Mouse (Mus musculus): ENCODE measurements at regions not wholly inside any gene's neighbourhood (a gene's known extent, or its start where the extent isn't known, plus 50 kb on each side); places are given as distances from the start of the nearest gene placed in this dataset.
A peak's percentile ranks its signal among the peaks of the same experiment; 100 is the strongest.

- no peak overlapping the region for H3K4me2 ChIP-seq (ENCODE audit: low read length)
- no peaks in the 10 kb centered on the region for H3K4me1 ChIP-seq (replicated peaks; ENCODE audit: control insufficient read depth, insufficient read depth, low read length)
- H3K36me3 ChIP-seq (ENCODE audit: control insufficient read depth, insufficient read depth), result no peaks in the 10 kb centered on the region
- no peak for ATAC-seq
- no peaks in the 10 kb centered on the region for H3K9me3 ChIP-seq (ENCODE audit: control insufficient read depth, low read length)
- no peak overlapping the region for H3K9ac ChIP-seq (replicated peaks; ENCODE audit: low read depth, low read length)
- H3K27me3 ChIP-seq (replicated peaks; ENCODE audit: control insufficient read depth, insufficient read depth, low read length), result no peaks in the 10 kb centered on the region
- 94% methylated on average over 1 of the region's 1 CpGs for WGBS
- no peak overlapping the region for H3K27ac ChIP-seq (ENCODE audit: low read length)
- H3K4me3 ChIP-seq (replicated peaks; ENCODE audit: low read length), result no peak overlapping the region
Measured at GRCm38 (mm10) chr10:113440818-113441217, 512.0 kb upstream of the Atxn7l3b start.

DNA sequence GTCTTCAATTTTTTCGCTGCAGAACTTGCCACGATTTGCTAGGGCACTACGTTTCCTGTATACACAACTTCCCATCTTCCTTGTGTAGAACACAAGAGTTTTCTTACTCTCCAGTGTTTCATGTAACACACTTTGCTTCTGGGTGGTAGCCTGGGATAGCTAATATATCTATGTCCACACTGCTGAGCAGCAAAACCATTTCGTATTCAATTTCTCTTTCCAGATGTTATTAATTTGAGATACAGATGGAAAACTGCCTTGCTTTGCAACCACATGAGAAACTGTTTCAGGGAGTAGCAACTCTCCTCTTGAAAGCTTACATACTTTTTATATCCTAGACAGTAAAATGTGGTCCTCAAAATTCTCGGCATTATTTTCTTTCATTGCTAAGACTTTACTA, 502.4 kb upstream of the Atxn7l3b start:
- Histone ChIP-seq H3K4me2 (ENCODE audit: low read length) (no peak overlapping the region), H3K27me3 (replicated peaks; ENCODE audit: control insufficient read depth, insufficient read depth, low read length) (no peaks in the 10 kb centered on the region), H3K4me1 (replicated peaks; ENCODE audit: control insufficient read depth, insufficient read depth, low read length) (no peaks in the 10 kb centered on the region), H3K36me3 (ENCODE audit: control insufficient read depth, insufficient read depth) (no peaks in the 10 kb centered on the region), H3K9me3 (ENCODE audit: control insufficient read depth, low read length) (no peaks in the 10 kb centered on the region), H3K4me3 (replicated peaks; ENCODE audit: low read length) (no peak overlapping the region), H3K27ac (ENCODE audit: low read length) (no peak overlapping the region), H3K9ac (replicated peaks; ENCODE audit: low read depth, low read length) (no peak overlapping the region)
- ATAC-seq, result no peak
- WGBS, result 97% methylated on average over 5 of the region's 5 CpGs

- Histone ChIP-seq H3K9me3 (ENCODE audit: control insufficient read depth, low read length) (no peaks in the 10 kb centered on the region), H3K36me3 (ENCODE audit: control insufficient read depth, insufficient read depth) (no peaks in the 10 kb centered on the region), H3K4me1 (replicated peaks; ENCODE audit: control insufficient read depth, insufficient read depth, low read length) (no peaks in the 10 kb centered on the region), H3K4me3 (replicated peaks; ENCODE audit: low read length) (no peak overlapping the region), H3K4me2 (ENCODE audit: low read length) (no peak overlapping the region), H3K27ac (ENCODE audit: low read length) (no peak overlapping the region), H3K9ac (replicated peaks; ENCODE audit: low read depth, low read length) (no peak overlapping the region), H3K27me3 (replicated peaks; ENCODE audit: control insufficient read depth, insufficient read depth, low read length) (no peaks in the 10 kb centered on the region)
- WGBS, result 71% methylated on average over 2 of the region's 2 CpGs
- ATAC-seq, result peak; percentile 59; the same call in 1 of the 2 replicates
Measured at GRCm38 (mm10) chr10:113411250-113411813, 482.5 kb upstream of the Atxn7l3b start.

- H3K36me3 ChIP-seq (ENCODE audit: control insufficient read depth, insufficient read depth), result no peaks in the 10 kb centered on the region
- no peaks in the 10 kb centered on the region for H3K4me1 ChIP-seq (replicated peaks; ENCODE audit: control insufficient read depth, insufficient read depth, low read length)
- no peak overlapping the region for H3K9ac ChIP-seq (replicated peaks; ENCODE audit: low read depth, low read length)
- H3K9me3 ChIP-seq (ENCODE audit: control insufficient read depth, low read length), result no peaks in the 10 kb centered on the region
- H3K4me3 ChIP-seq (replicated peaks; ENCODE audit: low read length), result no peak overlapping the region
- ATAC-seq, result no peak
- no peak overlapping the region for H3K27ac ChIP-seq (ENCODE audit: low read length)
- no peak overlapping the region for H3K4me2 ChIP-seq (ENCODE audit: low read length)
- no peaks in the 10 kb centered on the region for H3K27me3 ChIP-seq (replicated peaks; ENCODE audit: control insufficient read depth, insufficient read depth, low read length)
- WGBS, result 97% methylated on average over 3 of the region's 3 CpGs
Measured at GRCm38 (mm10) chr10:113390579-113390978, 461.8 kb upstream of the Atxn7l3b start.

- no peaks in the 10 kb centered on the region for H3K4me1 ChIP-seq (replicated peaks; ENCODE audit: control insufficient read depth, insufficient read depth, low read length)
- no peaks in the 10 kb centered on the region for H3K9me3 ChIP-seq (ENCODE audit: control insufficient read depth, low read length)
- no peak overlapping the region for H3K4me3 ChIP-seq (replicated peaks; ENCODE audit: low read length)
- peak; percentile 47; the same call in 1 of the 2 replicates for ATAC-seq
- 75% methylated on average over 6 of the region's 6 CpGs for WGBS
- H3K9ac ChIP-seq (replicated peaks; ENCODE audit: low read depth, low read length), result no peak overlapping the region
- no peaks in the 10 kb centered on the region for H3K36me3 ChIP-seq (ENCODE audit: control insufficient read depth, insufficient read depth)
- H3K4me2 ChIP-seq (ENCODE audit: low read length), result no peak overlapping the region
- no peaks in the 10 kb centered on the region for H3K27me3 ChIP-seq (replicated peaks; ENCODE audit: control insufficient read depth, insufficient read depth, low read length)
- no peak overlapping the region for H3K27ac ChIP-seq (ENCODE audit: low read length)
Measured at GRCm38 (mm10) chr10:113369232-113369631, 440.4 kb upstream of the Atxn7l3b start.

DNA sequence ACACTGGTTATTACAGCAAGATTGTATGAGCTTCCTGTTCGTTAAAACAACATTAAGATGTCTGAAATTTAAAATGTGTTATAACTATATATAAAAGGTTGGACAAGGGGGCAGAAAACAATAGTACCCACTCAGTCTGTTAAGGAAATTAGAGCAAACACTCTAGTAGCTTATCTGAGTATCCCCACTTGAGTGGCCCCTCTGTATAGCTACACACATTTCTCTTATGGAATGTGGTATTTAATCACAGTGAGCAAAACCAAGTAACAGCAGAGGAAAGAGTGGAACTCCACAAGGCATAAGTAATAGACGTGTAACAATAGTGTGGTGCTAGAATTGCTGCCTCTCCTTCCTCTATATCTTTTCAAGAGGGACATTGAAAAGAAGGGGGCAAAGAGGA, 417.4 kb upstream of the Atxn7l3b start:
- Histone ChIP-seq H3K4me3 (replicated peaks; ENCODE audit: low read length) (no peak overlapping the region), H3K27me3 (replicated peaks; ENCODE audit: control insufficient read depth, insufficient read depth, low read length) (no peaks in the 10 kb centered on the region), H3K9me3 (ENCODE audit: control insufficient read depth, low read length) (no peaks in the 10 kb centered on the region), H3K36me3 (ENCODE audit: control insufficient read depth, insufficient read depth) (no peaks in the 10 kb centered on the region), H3K27ac (ENCODE audit: low read length) (no peak overlapping the region), H3K9ac (replicated peaks; ENCODE audit: low read depth, low read length) (no peak overlapping the region), H3K4me1 (replicated peaks; ENCODE audit: control insufficient read depth, insufficient read depth, low read length) (no peaks in the 10 kb centered on the region), H3K4me2 (ENCODE audit: low read length) (no peak overlapping the region)
- 72% methylated on average over 2 of the region's 2 CpGs for WGBS
- ATAC-seq, result no peak
